ENCODE assay signal across 14 mouse cellular contexts in genomic region chr14:60525979-60526378, GRCm38 (mm10).
"Had no signal": no experiment of that assay in that cellular context is flagged by ENCODE, and none has a peak within 500 bp of the region (broad histone marks: within the 10 kb centered on the region; RNA-seq: fewer than 3 reads in every experiment).

No protein-coding gene starts in this region.

- H3K4me3 ChIP-seq: gastrocnemius, adult 2 months; heart, embryonic 10.5 days; heart, embryonic 12.5 days; hindbrain, embryonic 10.5 days; hindbrain, embryonic 12.5 days; intestine, embryonic 15.5 days; layer of hippocampus, adult 2 months; left cerebral cortex, adult 2 months; limb, embryonic 10.5 days; limb, embryonic 12.5 days had no signal

- DNase-seq: gastrocnemius, postnatal 25 days had no signal

- H3K36me3 ChIP-seq: heart, embryonic 10.5 days; heart, embryonic 12.5 days; hindbrain, embryonic 10.5 days; hindbrain, embryonic 12.5 days; intestine, embryonic 15.5 days; limb, embryonic 10.5 days; limb, embryonic 12.5 days had no signal

- H3K27me3 ChIP-seq: heart, embryonic 12.5 days; hindbrain, embryonic 12.5 days; intestine, embryonic 15.5 days; limb, embryonic 12.5 days had no signal

- H3K9ac ChIP-seq: heart, embryonic 12.5 days; hindbrain, embryonic 12.5 days; hindbrain, embryonic 14.5 days; intestine, embryonic 15.5 days; limb, embryonic 12.5 days had no signal

- H3K4me2 ChIP-seq: heart, embryonic 12.5 days; hindbrain, embryonic 12.5 days; hindbrain, embryonic 14.5 days; intestine, embryonic 15.5 days; limb, embryonic 12.5 days; liver, embryonic 11.5 days had no signal

- H3K27ac ChIP-seq: gastrocnemius, adult 2 months; heart, embryonic 10.5 days; hindbrain, embryonic 10.5 days; hindbrain, embryonic 12.5 days; hindbrain, embryonic 14.5 days; intestine, embryonic 15.5 days; layer of hippocampus, adult 2 months; left cerebral cortex, adult 2 months; limb, embryonic 10.5 days; limb, embryonic 12.5 days had no signal

- ATAC-seq: intestine, postnatal 0 days had no signal

- H3K9me3 ChIP-seq: heart, embryonic 10.5 days; heart, embryonic 12.5 days; hindbrain, embryonic 10.5 days; hindbrain, embryonic 12.5 days; intestine, embryonic 15.5 days; limb, embryonic 10.5 days; limb, embryonic 12.5 days had no signal
